Mouse (Mus musculus) embryonic facial prominence, embryonic 14.5 days (tissue): ENCODE results near the gene Tcf25. TPM values are rescaled to one million over a fixed set of nuclear protein-coding genes. Genes with fewer than 3 reads are reported as not detected.
A peak's percentile ranks its signal among the peaks of the same experiment; 100 is the strongest.

Source experiments
- ATAC-seq: fragments of 200-750 bp; cut with Nextera tagmentation; 2 replicates; pipeline ENCODE4 v1.8.0; 2017; ENCODE audit warnings: low read depth, moderate number of reproducible peaks, moderate TSS enrichment
- DNase-seq: peaks from one replicate; pipeline ENCODE4 v3.0.0-alpha.2; 2015; ENCODE audit warnings: low spot score
- H3K27ac ChIP-seq: fragments of 300-500 bp; sonication (generic); replicated peaks from 2 replicates; pipeline ENCODE4 v1.5.1; 2014; ENCODE audit warnings: low read depth, mild to moderate bottlenecking, low read length, moderate library complexity
- H3K27me3 ChIP-seq: fragments of 300-500 bp; sonication (generic); replicated peaks from 2 replicates; pipeline ENCODE4 v1.6.1; 2014; ENCODE audit warnings: low read length; ENCODE audit not compliant: control insufficient read depth, insufficient read depth
- H3K36me3 ChIP-seq: fragments of 300-500 bp; sonication (generic); 2 replicates; pipeline ENCODE4 v1.6.1; 2014; ENCODE audit warnings: low read length, mixed read lengths; ENCODE audit not compliant: control insufficient read depth, insufficient read depth
- H3K4me1 ChIP-seq: fragments of 300-500 bp; sonication (generic); 2 replicates; pipeline ENCODE4 v1.6.1; 2014; ENCODE audit warnings: antibody characterized with exemption, low read length; ENCODE audit not compliant: control insufficient read depth, insufficient read depth
- H3K4me2 ChIP-seq: fragments of 300-500 bp; sonication (generic); 2 replicates; pipeline ENCODE4 v1.6.1; 2014; ENCODE audit warnings: low read depth, mild to moderate bottlenecking, low read length, moderate library complexity, mixed read lengths
- H3K4me3 ChIP-seq: fragments of 300-500 bp; sonication (generic); 2 replicates; pipeline ENCODE4 v1.5.1; 2014; ENCODE audit warnings: low read depth, mild to moderate bottlenecking, low read length
- H3K9ac ChIP-seq: fragments of 300-500 bp; sonication (generic); 2 replicates; pipeline ENCODE4 v1.6.1; 2014; ENCODE audit warnings: low read depth, mild to moderate bottlenecking, low read length, moderate library complexity, mixed read lengths
- H3K9me3 ChIP-seq: fragments of 300-500 bp; sonication (generic); 2 replicates; pipeline ENCODE4 v1.6.1; 2016; ENCODE audit warnings: low read length; ENCODE audit not compliant: control insufficient read depth
- WGBS: fragments of 180-500 bp; shearing (Covaris S2); extraction: QIAGEN DNeasy Blood & Tissue Kit; methylation state at CpG from one replicate; pipeline ENCODE4 v1.1.7; 2014; 5-methylcytosine and 5-hydroxymethylcytosine counted together
- polyA plus RNA-seq: library from polyadenylated mRNA; unstranded; fragments of >200 nt; fragmentation: Nextera tagmentation; extraction: Ambion mirVana; gene quantifications from 2 replicates; pipeline ENCODE4 v1.2.1, GENCODE M21; 2014

The Tcf25 gene
- polyA plus RNA-seq, 1 experiment from 2014 or later = 163 TPM

- ATAC-seq = no peak
- 5% methylated on average over 12 of the region's 21 CpGs for WGBS
These were observed 40.4 kb upstream of the Tcf25 start for GRCm38 (mm10) chr8:123333091-123333587.

GRCm38 (mm10) chr8:123333864-123334263 lies 39.7 kb upstream of the Tcf25 start:
- no peak overlapping the region for H3K9ac ChIP-seq
- no peak for ATAC-seq
- DNase-seq = no peak
- H3K4me3 ChIP-seq = peak overlapping the region; percentile 2; the same call in 1 of the 2 replicates
- peak overlapping the region; percentile 90; the same call in 1 of the 2 replicates for H3K4me2 ChIP-seq
- peaks cover 14% of the 10 kb centered on the region; the same call in 1 of the 2 replicates for H3K27me3 ChIP-seq
- H3K9me3 ChIP-seq = no peaks in the 10 kb centered on the region
- H3K36me3 ChIP-seq = no peaks in the 10 kb centered on the region
- peaks cover 5% of the 10 kb centered on the region; the same call in 1 of the 2 replicates for H3K4me1 ChIP-seq
- H3K27ac ChIP-seq = no peak overlapping the region
- WGBS = 7% methylated on average over 7 of the region's 7 CpGs

More at GRCm38 (mm10) chr8:123333091-123333587, 40.4 kb upstream of the Tcf25 start:
- H3K4me2 ChIP-seq = peak overlapping the region; percentile 90
- H3K27me3 ChIP-seq = peaks cover 14% of the 10 kb centered on the region; the same call in 1 of the 2 replicates
- peak overlapping the region; percentile 56 for H3K4me3 ChIP-seq
- no peaks in the 10 kb centered on the region for H3K9me3 ChIP-seq
- H3K9ac ChIP-seq = peak overlapping the region; percentile 48
- H3K27ac ChIP-seq = no peak overlapping the region
- DNase-seq = no peak
- H3K4me1 ChIP-seq = peaks cover 5% of the 10 kb centered on the region; the same call in 1 of the 2 replicates
- no peaks in the 10 kb centered on the region for H3K36me3 ChIP-seq

GRCm38 (mm10) chr8:123334467-123334866 lies 39.1 kb upstream of the Tcf25 start:
- Histone ChIP-seq H3K36me3 (no peaks in the 10 kb centered on the region), H3K4me3 (no peak overlapping the region), H3K4me2 (no peak overlapping the region), H3K27ac (no peak overlapping the region), H3K4me1 (peaks cover 5% of the 10 kb centered on the region; the same call in 1 of the 2 replicates), H3K9me3 (no peaks in the 10 kb centered on the region), H3K9ac (no peak overlapping the region), H3K27me3 (peaks cover 14% of the 10 kb centered on the region; the same call in 1 of the 2 replicates)
- 0% methylated on average over 1 of the region's 1 CpGs for WGBS
- no peak for DNase-seq
- ATAC-seq = no peak

GRCm38 (mm10) chr8:123337475-123337874 lies 36.1 kb upstream of the Tcf25 start:
- ATAC-seq = no peak
- Histone ChIP-seq H3K9me3 (no peaks in the 10 kb centered on the region), H3K4me1 (peaks cover 5% of the 10 kb centered on the region; the same call in 1 of the 2 replicates), H3K4me2 (no peak overlapping the region), H3K9ac (no peak overlapping the region), H3K4me3 (no peak overlapping the region), H3K27me3 (peaks cover 14% of the 10 kb centered on the region; the same call in 1 of the 2 replicates), H3K36me3 (no peaks in the 10 kb centered on the region), H3K27ac (no peak overlapping the region)
- WGBS = 81% methylated on average over 3 of the region's 3 CpGs
- no peak for DNase-seq

GRCm38 (mm10) chr8:123340071-123340470 lies 33.5 kb upstream of the Tcf25 start:
- Histone ChIP-seq H3K27ac (no peak overlapping the region), H3K36me3 (no peaks in the 10 kb centered on the region), H3K9ac (no peak overlapping the region), H3K4me3 (no peak overlapping the region), H3K4me1 (no peaks in the 10 kb centered on the region), H3K9me3 (no peaks in the 10 kb centered on the region), H3K27me3 (no peaks in the 10 kb centered on the region), H3K4me2 (no peak overlapping the region)
- DNase-seq (no peak), ATAC-seq (no peak)
- WGBS = 95% methylated on average over 4 of the region's 4 CpGs

- ATAC-seq = no peak
- Histone ChIP-seq H3K4me2 (no peak overlapping the region), H3K27ac (no peak overlapping the region), H3K36me3 (no peaks in the 10 kb centered on the region), H3K9me3 (no peaks in the 10 kb centered on the region), H3K27me3 (no peaks in the 10 kb centered on the region), H3K4me3 (no peak overlapping the region), H3K4me1 (no peaks in the 10 kb centered on the region), H3K9ac (no peak overlapping the region)
- WGBS = 84% methylated on average over 27 of the region's 27 CpGs
- DNase-seq = no peak
These were observed 32.2 kb upstream of the Tcf25 start for GRCm38 (mm10) chr8:123341040-123342015.

- no peak overlapping the region for H3K27ac ChIP-seq
- no peaks in the 10 kb centered on the region for H3K36me3 ChIP-seq
- no peak overlapping the region for H3K9ac ChIP-seq
- no peak overlapping the region for H3K4me2 ChIP-seq
- DNase-seq (no peak), ATAC-seq (no peak)
- H3K27me3 ChIP-seq = no peaks in the 10 kb centered on the region
- no peaks in the 10 kb centered on the region for H3K9me3 ChIP-seq
- WGBS = 74% methylated on average over 8 of the region's 8 CpGs
- no peak overlapping the region for H3K4me3 ChIP-seq
- H3K4me1 ChIP-seq = no peaks in the 10 kb centered on the region
These were observed 31.3 kb upstream of the Tcf25 start for GRCm38 (mm10) chr8:123342253-123342652.

- Histone ChIP-seq H3K36me3 (no peaks in the 10 kb centered on the region), H3K4me2 (no peak overlapping the region), H3K4me3 (no peak overlapping the region), H3K4me1 (peaks cover 3% of the 10 kb centered on the region; the same call in 1 of the 2 replicates), H3K27me3 (no peaks in the 10 kb centered on the region), H3K27ac (no peak overlapping the region), H3K9me3 (no peaks in the 10 kb centered on the region), H3K9ac (no peak overlapping the region)
- ATAC-seq (no peak), DNase-seq (no peak)
- 68% methylated on average over 7 of the region's 7 CpGs for WGBS
These were observed 30.6 kb upstream of the Tcf25 start for GRCm38 (mm10) chr8:123342911-123343310.
